Mouse (Mus musculus) effector memory CD4-positive, alpha-beta T cell, adult 7 months (primary cell): ENCODE results near the gene Sdr16c6. TPM values are rescaled to one million over a fixed set of nuclear protein-coding genes. Genes with fewer than 3 reads are reported as not detected.

Experiments used
- polyA plus RNA-seq: library from polyadenylated mRNA; unstranded; fragments of 100-300 nt; shearing (Covaris generic); gene quantifications from one replicate; pipeline ENCODE4 v1.2.1, GENCODE M21; 2017

Sdr16c6 gene
- polyA plus RNA-seq = not detected

DNA sequence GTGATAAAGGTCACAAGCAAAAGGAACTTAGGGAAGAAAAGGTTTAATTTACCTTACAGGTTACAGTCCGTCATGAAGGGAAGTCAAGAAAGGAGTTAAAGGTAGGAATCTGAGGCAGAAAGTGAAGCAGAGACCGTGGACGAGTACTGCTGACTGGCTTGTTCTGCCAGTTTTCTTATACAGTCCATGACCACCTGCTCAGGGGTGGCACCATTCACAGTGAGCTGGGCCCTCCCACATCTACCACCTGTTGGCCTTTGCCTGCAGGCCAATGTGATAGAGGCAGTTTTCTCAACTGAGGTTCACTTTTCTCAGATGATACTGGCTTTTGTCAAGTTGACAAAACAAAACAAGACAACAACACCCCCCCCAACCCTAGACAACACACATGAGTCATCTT lies at the start of gene Sdr16c6:
TSS of gene Sdr16c6 (minus strand) at position 151 of the 400 bp plus-strand sequence.

Other genes starting within 250 kb of the Sdr16c6 start
- 1,072 TPM for gene Gm11808, start 103.9 kb downstream of the Sdr16c6 start, polyA plus RNA-seq